Mouse (Mus musculus) CH12.LX (cell line): ENCODE measurements at regions not wholly inside any gene's neighbourhood (a gene's known extent, or its start where the extent isn't known, plus 50 kb on each side); places are given as distances from the start of the nearest gene placed in this dataset.

ENCODE experiments used
- DNase-seq: peaks from one replicate; pipeline ENCODE4 v3.0.0-alpha.2; 2013; ENCODE audit errors: extremely low read depth
- H3K27ac ChIP-seq: 2 replicates; pipeline ENCODE4 v1.5.1; 2012; ENCODE audit warnings: low read depth, mild to moderate bottlenecking, control low read depth, moderate library complexity; ENCODE audit not compliant: insufficient read depth
- H3K27me3 ChIP-seq: replicated peaks from 2 replicates; pipeline ENCODE3; 2012; ENCODE audit warnings: inconsistent platforms
- H3K36me3 ChIP-seq, 2 experiments: replicated peaks in 1 of 2; 2 replicates each; pipeline versions ENCODE3 to v1.6.1; 2012; ENCODE audit warnings: inconsistent platforms in 1 of 2, low read length in 1 of 2, mild to moderate bottlenecking in 1 of 2, mixed read lengths in 1 of 2, moderate library complexity in 1 of 2; ENCODE audit not compliant: control insufficient read depth in 1 of 2, insufficient read depth in 1 of 2
- H3K4me1 ChIP-seq, 2 experiments: 2 replicates each; pipeline ENCODE4 v1.6.1; 2012; ENCODE audit warnings: inconsistent platforms in 1 of 2, moderate library complexity in 1 of 2; ENCODE audit not compliant: insufficient read depth in 2 of 2, control insufficient read depth in 1 of 2
- H3K4me2 ChIP-seq: 2 replicates; pipeline ENCODE4 v1.6.1; 2012; ENCODE audit warnings: low read depth, mild to moderate bottlenecking, control low read depth; ENCODE audit not compliant: poor library complexity, insufficient read depth, severe bottlenecking
- H3K4me3 ChIP-seq, 3 experiments: fragments of 150-350 bp in 1 of 3; sonication (generic) in 1 of 3; replicated peaks in 1 of 3; 2 replicates each; pipeline versions ENCODE3 to v1.5.1; 2011 to 2012; ENCODE audit warnings: low read depth in 2 of 3, low read length in 2 of 3, mild to moderate bottlenecking in 2 of 3, moderate library complexity in 2 of 3, control low read depth in 1 of 3, improper control_type of control experiment in 1 of 3, inconsistent platforms in 1 of 3, mixed read lengths in 1 of 3; ENCODE audit not compliant: poor library complexity in 1 of 3
- H3K79me2 ChIP-seq: replicated peaks from 2 replicates; pipeline ENCODE4 v1.6.1; 2012; ENCODE audit warnings: mild to moderate bottlenecking, moderate library complexity; ENCODE audit not compliant: control insufficient read depth, poor library complexity, insufficient read depth, severe bottlenecking; ENCODE audit errors: extremely low read depth
- H3K9ac ChIP-seq: 2 replicates; pipeline ENCODE4 v1.6.1; 2012; ENCODE audit warnings: low read depth, mild to moderate bottlenecking, control low read depth, moderate library complexity; ENCODE audit not compliant: insufficient read depth
- H3K9me3 ChIP-seq: replicated peaks from 2 replicates; pipeline ENCODE3; 2012; ENCODE audit warnings: low read length, inconsistent platforms, mixed read lengths
- CHD2 ChIP-seq: IDR thresholded peaks from 2 replicates; pipeline ENCODE4 v1.6.1; 2011; ENCODE audit warnings: low read length, improper control_type of control experiment
- CTCF ChIP-seq, 2 experiments: IDR thresholded peaks in 1 of 2; conservative IDR thresholded peaks in 1 of 2; 2 replicates each; pipeline ENCODE4 v1.5.1; 2011 to 2012; ENCODE audit warnings: low read depth in 2 of 2, low read length in 2 of 2, improper control_type of control experiment in 1 of 2, inconsistent platforms in 1 of 2, mild to moderate bottlenecking in 1 of 2, moderate library complexity in 1 of 2
- ELF1 ChIP-seq: IDR thresholded peaks from 2 replicates; pipeline ENCODE4 v1.6.1; 2014; ENCODE audit warnings: low read depth, mild to moderate bottlenecking, inconsistent platforms, low read length, improper control_type of control experiment
- EP300 ChIP-seq: IDR thresholded peaks from 2 replicates; pipeline ENCODE4 v1.6.1; 2011; ENCODE audit warnings: low read length, improper control_type of control experiment
- ETS1 ChIP-seq: conservative IDR thresholded peaks from 2 replicates; pipeline ENCODE4 v1.6.1; 2012; ENCODE audit warnings: low read depth, mild to moderate bottlenecking, inconsistent platforms, low read length, improper control_type of control experiment, moderate library complexity
- GABPA ChIP-seq: IDR thresholded peaks from 2 replicates; pipeline ENCODE4 v1.6.1; 2012; ENCODE audit warnings: low read depth, low read length, improper control_type of control experiment, inconsistent platforms; ENCODE audit not compliant: insufficient replicate concordance
- HCFC1 ChIP-seq: IDR thresholded peaks from 2 replicates; pipeline ENCODE4 v1.6.1; 2012; ENCODE audit warnings: low read depth, mild to moderate bottlenecking, inconsistent platforms, low read length, improper control_type of control experiment
- JUND ChIP-seq: conservative IDR thresholded peaks from 2 replicates; pipeline ENCODE4 v1.6.1; 2011; ENCODE audit warnings: low read depth, low read length, improper control_type of control experiment
- MAX ChIP-seq: IDR thresholded peaks from 2 replicates; pipeline ENCODE4 v1.6.1; 2011; ENCODE audit warnings: low read length, improper control_type of control experiment
- MAZ ChIP-seq: IDR thresholded peaks from 2 replicates; pipeline ENCODE4 v1.6.1; 2012; ENCODE audit warnings: low read depth, mild to moderate bottlenecking, inconsistent platforms, low read length, improper control_type of control experiment, moderate library complexity
- MEF2A ChIP-seq: IDR thresholded peaks from 2 replicates; pipeline ENCODE4 v1.6.1; 2014; ENCODE audit warnings: low read depth, mild to moderate bottlenecking, inconsistent platforms, low read length, improper control_type of control experiment, borderline replicate concordance
- MXI1 ChIP-seq: IDR thresholded peaks from 2 replicates; pipeline ENCODE4 v1.6.1; 2011; ENCODE audit warnings: mild to moderate bottlenecking, low read depth, low read length, improper control_type of control experiment
- PAX5 ChIP-seq: IDR thresholded peaks from 2 replicates; pipeline ENCODE4 v1.6.1; 2012; ENCODE audit warnings: low read length, inconsistent platforms, mixed read lengths
- POLR2AphosphoS2 ChIP-seq: IDR thresholded peaks from 2 replicates; pipeline ENCODE4 v1.6.1; 2011; ENCODE audit warnings: low read depth, low read length, improper control_type of control experiment
- RAD21 ChIP-seq: IDR thresholded peaks from 2 replicates; pipeline ENCODE4 v1.6.1; 2011; ENCODE audit warnings: low read depth, mild to moderate bottlenecking, low read length, improper control_type of control experiment, moderate library complexity
- SMC3 ChIP-seq: IDR thresholded peaks from 2 replicates; pipeline ENCODE4 v1.6.1; 2011; ENCODE audit warnings: low read depth, low read length, improper control_type of control experiment
- UBTF ChIP-seq: IDR thresholded peaks from 2 replicates; pipeline ENCODE4 v1.6.1; 2012; ENCODE audit warnings: low read depth, mild to moderate bottlenecking, inconsistent platforms, low read length, improper control_type of control experiment, moderate library complexity
- USF1 ChIP-seq: IDR thresholded peaks from 2 replicates; pipeline ENCODE4 v1.6.1; 2014; ENCODE audit warnings: low read depth, mild to moderate bottlenecking, inconsistent platforms, low read length, improper control_type of control experiment
- ZC3H11A ChIP-seq: IDR thresholded peaks from 2 replicates; pipeline ENCODE4 v1.6.1; 2012; ENCODE audit warnings: low read depth, mild to moderate bottlenecking, inconsistent platforms, low read length, improper control_type of control experiment
- ZKSCAN1 ChIP-seq: IDR thresholded peaks from 2 replicates; pipeline ENCODE4 v1.6.1; 2012; ENCODE audit warnings: low read depth, inconsistent platforms, low read length, improper control_type of control experiment, borderline replicate concordance
- ZMIZ1 ChIP-seq: IDR thresholded peaks from 2 replicates; pipeline ENCODE4 v1.6.1; 2012; ENCODE audit warnings: low read depth, mild to moderate bottlenecking, inconsistent platforms, low read length, improper control_type of control experiment
- ZNF384 ChIP-seq: IDR thresholded peaks from 2 replicates; pipeline ENCODE4 v1.6.1; 2012; ENCODE audit warnings: low read depth, low read length, improper control_type of control experiment, inconsistent platforms
- dilution Hi-C: fragments of 300-500 bp; cut with MboI; formaldehyde crosslinking; loops from 2 replicates; pipeline ENCODE4 v1.14.3; 2020; ENCODE audit warnings: low sequenced_read_pairs; ENCODE audit not compliant: extremely low pct_unique_long_range_greater_than_20kb, extremely low pct_ligation_motif_present
- in situ Hi-C: fragments of 300-500 bp; cut with MboI; formaldehyde crosslinking; loops from 3 replicates; pipeline ENCODE4 v1.14.3; 2019; ENCODE audit warnings: low sequenced_read_pairs, low pct_ligation_motif_present, low pct_unique_long_range_greater_than_20kb, mixed read lengths

GRCm38 (mm10) chr6:31693047-31693446 lies 129.3 kb upstream of the Podxl start:
- Histone ChIP-seq H3K4me2 (no peak overlapping the region), H3K36me3 (no peaks in the 10 kb centered on the region), H3K27ac (no peak overlapping the region), H3K4me1 (no peaks in the 10 kb centered on the region), H3K4me3 (no peak overlapping the region)
- dilution Hi-C loops: no loop called here
- DNase-seq: peak; percentile 12
- peak; percentile 10 for TF ChIP-seq RAD21
- TF ChIP-seq CTCF (conservative IDR thresholded peaks at IDR 0.05 in 1 of 2, IDR thresholded peaks at IDR 0.05 in 1 of 2; ENCODE audit: low read depth in 2 of 2, low read length in 2 of 2): peak; percentile 25 to 65; a peak in 3 of 4 replicates
- peak; percentile 58 for TF ChIP-seq SMC3
- TF ChIP-seq CHD2: no peak
- TF ChIP-seq, all 38 proteins: peak for 3
- Histone ChIP-seq H3K79me2 (no peaks in the 10 kb centered on the region), H3K9me3 (no peaks in the 10 kb centered on the region), H3K27me3 (peaks cover 94% of the 10 kb centered on the region), H3K9ac (no peak overlapping the region)
- in situ Hi-C loops: no loop called here

- in situ Hi-C loops (no loop called here), dilution Hi-C loops (no loop called here)
- H3K36me3 ChIP-seq: no peaks in the 10 kb centered on the region
- no peaks in the 10 kb centered on the region for H3K79me2 ChIP-seq
- no peaks in the 10 kb centered on the region for H3K4me1 ChIP-seq
- no peak overlapping the region for H3K27ac ChIP-seq
- H3K4me3 ChIP-seq: no peak overlapping the region
- no peak overlapping the region for H3K9ac ChIP-seq
- H3K4me2 ChIP-seq: no peak overlapping the region
- TF ChIP-seq MAX (no peak), SMC3 (no peak), MAZ (no peak), MXI1 (no peak), ZMIZ1 (no peak), ELF1 (no peak), UBTF (no peak), ETS1 (no peak), HCFC1 (no peak), EP300 (no peak), MEF2A (no peak), POLR2AphosphoS2 (no peak), GABPA (no peak), CTCF (conservative IDR thresholded peaks at IDR 0.05 in 1 of 2, IDR thresholded peaks at IDR 0.05 in 1 of 2; ENCODE audit: low read depth in 2 of 2, low read length in 2 of 2) (no peak), USF1 (no peak), ZKSCAN1 (no peak), JUND (no peak), PAX5 (no peak), ZNF384 (no peak), ZC3H11A (no peak)
- no peaks in the 10 kb centered on the region for H3K9me3 ChIP-seq
- H3K27me3 ChIP-seq: peaks cover 86% of the 10 kb centered on the region
- no peak for DNase-seq
Measured at GRCm38 (mm10) chr6:31692024-31692423, 128.2 kb upstream of the Podxl start.
